Mouse (Mus musculus) urinary bladder, postnatal 14 days (tissue): ENCODE measurements around the gene Gm14862.

Source experiments
- DNase-seq: peaks from one replicate; pipeline ENCODE4 v3.0.0; 2021; ENCODE audit warnings: low spot score

The Gm14862 gene

GRCm38 (mm10) chrX:9222412-9223221 lies 34.1 kb downstream of the Gm14862 start:
- DNase-seq = peak; percentile 41

- no peak for DNase-seq
These were observed 35.0 kb downstream of the Gm14862 start for GRCm38 (mm10) chrX:9221736-9222135.

- peak; percentile 49 for DNase-seq
These were observed 35.5 kb downstream of the Gm14862 start for GRCm38 (mm10) chrX:9221206-9221605.

- DNase-seq = no peak
These were observed 37.1 kb downstream of the Gm14862 start for GRCm38 (mm10) chrX:9219570-9219969.

GRCm38 (mm10) chrX:9216244-9216643 lies 40.5 kb downstream of the Gm14862 start:
- peak; percentile 3 for DNase-seq

GRCm38 (mm10) chrX:9205121-9205520 lies 51.6 kb downstream of the Gm14862 start:
- no peak for DNase-seq

GRCm38 (mm10) chrX:9202781-9203405 lies 53.8 kb downstream of the Gm14862 start:
- DNase-seq = no peak

GRCm38 (mm10) chrX:9201954-9202353 lies 54.7 kb downstream of the Gm14862 start:
- DNase-seq = no peak
